Mouse (Mus musculus): Measurements from ENCODE around the gene Txnrd2.

DNA sequence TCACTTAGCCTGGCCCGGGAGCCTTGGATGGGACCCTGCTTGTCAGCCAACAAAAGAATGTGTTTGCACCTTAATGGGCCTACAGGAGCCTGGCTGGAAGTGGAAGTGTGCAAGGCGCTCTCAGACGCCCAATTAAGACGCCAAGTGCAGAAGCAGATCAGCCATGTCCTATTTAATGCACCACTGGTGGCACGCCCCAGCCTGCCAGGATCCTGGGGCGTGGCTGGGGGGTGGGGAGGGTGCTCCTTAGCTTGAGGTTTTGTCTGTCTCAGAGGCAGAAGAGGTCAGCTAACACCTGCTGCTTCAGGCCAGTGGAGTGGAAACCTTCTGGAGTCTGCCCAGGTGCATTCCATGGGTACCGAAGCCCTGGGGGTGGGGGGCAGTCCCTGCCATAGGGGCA, 53.5 kb downstream of the Txnrd2 start:
- TF ChIP-seq CTCF (IDR thresholded peaks at IDR 0.05; ENCODE audit: borderline replicate concordance, insufficient read depth, low read length), result no peak
- TF ChIP-seq POLR2A (IDR thresholded peaks at IDR 0.05; ENCODE audit: low read depth, low read length), result no peak

Measured in embryonic fibroblast, embryonic 13.5 days (primary cell).